Mouse (Mus musculus): Measurements from ENCODE around the gene Itk. TPM values are rescaled to one million over a fixed set of nuclear protein-coding genes. Genes with fewer than 3 reads are reported as not detected.

The Itk gene
- polyA plus RNA-seq, 1 experiment from 2014 or later, result not detected

DNA sequence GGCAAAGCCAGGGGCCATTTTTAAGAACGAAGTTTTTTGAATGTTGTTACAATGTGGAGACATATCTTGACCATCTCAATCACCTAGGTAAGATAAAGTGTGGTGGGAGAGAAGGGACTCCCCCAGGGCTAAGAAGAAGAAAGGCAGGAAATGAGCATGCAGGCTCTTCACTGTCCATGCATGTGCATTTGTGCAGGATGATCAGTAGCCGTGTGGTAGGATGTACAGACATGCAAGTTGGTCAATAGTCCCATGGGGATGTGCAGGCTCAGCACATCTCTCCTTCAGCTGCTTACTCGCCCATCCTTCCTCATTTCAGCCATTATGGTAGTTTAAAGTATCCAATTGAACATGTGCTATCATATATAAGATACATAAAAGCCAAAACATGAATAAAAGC lies 40.9 kb downstream of the Itk start:
- Histone ChIP-seq H3K9ac (replicated peaks; ENCODE audit: low read depth, low read length) (no peak overlapping the region), H3K9me3 (ENCODE audit: control insufficient read depth, low read length) (no peaks in the 10 kb centered on the region), H3K27ac (ENCODE audit: low read depth, low read length) (no peak overlapping the region), H3K4me1 (ENCODE audit: control insufficient read depth, insufficient read depth, low read length) (no peaks in the 10 kb centered on the region), H3K4me3 (ENCODE audit: low read depth, low read length) (no peak overlapping the region), H3K4me2 (ENCODE audit: low read depth, low read length) (no peak overlapping the region), H3K27me3 (ENCODE audit: control insufficient read depth, insufficient read depth, low read length) (no peaks in the 10 kb centered on the region), H3K36me3 (ENCODE audit: control insufficient read depth, insufficient read depth, low read length) (no peaks in the 10 kb centered on the region)
- ATAC-seq (ENCODE audit: low read depth), result no peak
- WGBS, result 83% methylated on average over 3 of the region's 3 CpGs

GRCm38 (mm10) chr11:46347756-46348155 lies 41.6 kb downstream of the Itk start:
- Histone ChIP-seq H3K36me3 (ENCODE audit: control insufficient read depth, insufficient read depth, low read length) (no peaks in the 10 kb centered on the region), H3K4me2 (ENCODE audit: low read depth, low read length) (no peak overlapping the region), H3K9me3 (ENCODE audit: control insufficient read depth, low read length) (no peaks in the 10 kb centered on the region), H3K4me1 (ENCODE audit: control insufficient read depth, insufficient read depth, low read length) (no peaks in the 10 kb centered on the region), H3K27me3 (ENCODE audit: control insufficient read depth, insufficient read depth, low read length) (no peaks in the 10 kb centered on the region), H3K27ac (ENCODE audit: low read depth, low read length) (no peak overlapping the region), H3K4me3 (ENCODE audit: low read depth, low read length) (no peak overlapping the region), H3K9ac (replicated peaks; ENCODE audit: low read depth, low read length) (no peak overlapping the region)
- no peak for ATAC-seq (ENCODE audit: low read depth)
- 84% methylated on average over 5 of the region's 5 CpGs for WGBS

DNA sequence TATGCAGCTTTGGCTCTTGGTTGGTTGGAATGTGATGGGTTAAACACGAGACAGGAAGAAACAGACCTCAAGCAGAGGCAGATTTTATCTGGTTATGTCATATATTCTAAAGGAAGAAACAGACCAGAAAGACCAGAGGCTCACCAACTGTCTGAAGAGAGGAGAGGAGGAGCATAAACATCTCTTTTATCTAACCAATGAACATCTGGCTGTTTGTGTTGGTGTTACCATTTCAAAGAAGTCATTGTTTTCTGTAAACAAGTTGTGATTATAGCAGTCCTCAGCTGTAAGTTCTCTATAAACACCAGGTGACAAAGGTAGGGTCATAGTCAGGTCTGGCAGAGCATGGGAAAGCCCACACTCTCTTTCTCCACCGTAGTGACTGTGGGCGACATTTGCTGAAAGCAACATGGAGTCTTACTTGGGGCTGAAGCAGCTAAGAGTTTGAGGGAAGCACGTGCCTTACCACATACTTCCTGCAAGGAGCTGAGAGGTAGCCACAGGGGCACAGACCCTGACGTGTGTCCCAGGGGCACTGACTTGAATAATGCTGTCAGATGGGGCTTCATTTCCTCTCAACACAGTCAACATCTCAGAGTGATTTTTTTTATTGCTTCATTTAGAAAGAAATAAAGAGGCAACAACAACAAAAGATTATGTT lies 45.3 kb downstream of the Itk start:
- no peaks in the 10 kb centered on the region for H3K4me1 ChIP-seq (ENCODE audit: control insufficient read depth, insufficient read depth, low read length)
- H3K9me3 ChIP-seq (ENCODE audit: control insufficient read depth, low read length), result no peaks in the 10 kb centered on the region
- H3K27me3 ChIP-seq (ENCODE audit: control insufficient read depth, insufficient read depth, low read length), result no peaks in the 10 kb centered on the region
- no peak overlapping the region for H3K4me2 ChIP-seq (ENCODE audit: low read depth, low read length)
- no peak overlapping the region for H3K9ac ChIP-seq (replicated peaks; ENCODE audit: low read depth, low read length)
- H3K4me3 ChIP-seq (ENCODE audit: low read depth, low read length), result no peak overlapping the region
- 55% methylated on average over 5 of the region's 5 CpGs for WGBS
- ATAC-seq (ENCODE audit: low read depth), result no peak
- H3K27ac ChIP-seq (ENCODE audit: low read depth, low read length), result no peak overlapping the region
- H3K36me3 ChIP-seq (ENCODE audit: control insufficient read depth, insufficient read depth, low read length), result no peaks in the 10 kb centered on the region

GRCm38 (mm10) chr11:46341960-46342359 lies 47.4 kb downstream of the Itk start:
- Histone ChIP-seq H3K27ac (ENCODE audit: low read depth, low read length) (no peak overlapping the region), H3K4me1 (ENCODE audit: control insufficient read depth, insufficient read depth, low read length) (no peaks in the 10 kb centered on the region), H3K9ac (replicated peaks; ENCODE audit: low read depth, low read length) (no peak overlapping the region), H3K36me3 (ENCODE audit: control insufficient read depth, insufficient read depth, low read length) (no peaks in the 10 kb centered on the region), H3K4me3 (ENCODE audit: low read depth, low read length) (no peak overlapping the region), H3K9me3 (ENCODE audit: control insufficient read depth, low read length) (no peaks in the 10 kb centered on the region), H3K27me3 (ENCODE audit: control insufficient read depth, insufficient read depth, low read length) (no peaks in the 10 kb centered on the region), H3K4me2 (ENCODE audit: low read depth, low read length) (no peak overlapping the region)
- 90% methylated on average over 4 of the region's 4 CpGs for WGBS
- ATAC-seq (ENCODE audit: low read depth), result no peak

- no peak for ATAC-seq (ENCODE audit: low read depth)
These were observed 53.3 kb downstream of the Itk start for GRCm38 (mm10) chr11:46336020-46336419.

DNA sequence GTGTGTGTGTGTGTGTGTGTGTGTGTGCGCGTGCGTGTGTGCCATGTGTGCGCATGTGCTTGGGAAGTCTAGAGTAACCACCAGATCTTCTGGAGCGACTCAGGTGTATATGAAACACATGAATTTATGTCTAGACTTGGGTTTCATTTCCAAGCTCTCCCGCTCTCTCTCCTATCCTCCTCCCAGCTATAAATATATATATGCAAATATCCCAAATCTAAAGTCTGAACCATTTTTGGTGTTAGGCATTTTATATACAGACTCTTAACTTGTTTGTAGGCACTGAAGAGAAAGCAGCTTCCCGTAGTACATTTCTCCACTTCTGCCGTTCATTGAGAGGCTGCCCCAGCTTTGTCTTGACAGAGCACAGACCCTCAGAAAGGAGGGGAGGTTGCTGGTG lies 57.1 kb downstream of the Itk start:
- Histone ChIP-seq H3K4me3 (ENCODE audit: low read depth, low read length) (no peak overlapping the region), H3K4me1 (ENCODE audit: control insufficient read depth, insufficient read depth, low read length) (no peaks in the 10 kb centered on the region), H3K9me3 (ENCODE audit: control insufficient read depth, low read length) (no peaks in the 10 kb centered on the region), H3K27me3 (ENCODE audit: control insufficient read depth, insufficient read depth, low read length) (no peaks in the 10 kb centered on the region), H3K27ac (ENCODE audit: low read depth, low read length) (no peak overlapping the region), H3K4me2 (ENCODE audit: low read depth, low read length) (no peak overlapping the region), H3K9ac (replicated peaks; ENCODE audit: low read depth, low read length) (no peak overlapping the region), H3K36me3 (ENCODE audit: control insufficient read depth, insufficient read depth, low read length) (no peaks in the 10 kb centered on the region)
- 91% methylated on average over 8 of the region's 8 CpGs for WGBS
- ATAC-seq (ENCODE audit: low read depth), result no peak

More at GRCm38 (mm10) chr11:46336020-46336419, 53.3 kb downstream of the Itk start:
- Histone ChIP-seq H3K27me3 (ENCODE audit: control insufficient read depth, insufficient read depth, low read length) (no peaks in the 10 kb centered on the region), H3K27ac (ENCODE audit: low read depth, low read length) (no peak overlapping the region), H3K9ac (replicated peaks; ENCODE audit: low read depth, low read length) (no peak overlapping the region), H3K36me3 (ENCODE audit: control insufficient read depth, insufficient read depth, low read length) (no peaks in the 10 kb centered on the region), H3K4me3 (ENCODE audit: low read depth, low read length) (no peak overlapping the region), H3K4me2 (ENCODE audit: low read depth, low read length) (no peak overlapping the region), H3K9me3 (ENCODE audit: control insufficient read depth, low read length) (no peaks in the 10 kb centered on the region), H3K4me1 (ENCODE audit: control insufficient read depth, insufficient read depth, low read length) (no peaks in the 10 kb centered on the region)
- whole genome bisulfite sequencing, result 94% methylated on average over 5 of the region's 5 CpGs

GRCm38 (mm10) chr11:46326271-46327015 lies 62.9 kb downstream of the Itk start:
- Histone ChIP-seq H3K4me1 (ENCODE audit: control insufficient read depth, insufficient read depth, low read length) (no peaks in the 10 kb centered on the region), H3K27me3 (ENCODE audit: control insufficient read depth, insufficient read depth, low read length) (no peaks in the 10 kb centered on the region), H3K9ac (replicated peaks; ENCODE audit: low read depth, low read length) (no peak overlapping the region), H3K36me3 (ENCODE audit: control insufficient read depth, insufficient read depth, low read length) (no peaks in the 10 kb centered on the region), H3K4me2 (ENCODE audit: low read depth, low read length) (no peak overlapping the region), H3K27ac (ENCODE audit: low read depth, low read length) (no peak overlapping the region), H3K9me3 (ENCODE audit: control insufficient read depth, low read length) (no peaks in the 10 kb centered on the region), H3K4me3 (ENCODE audit: low read depth, low read length) (no peak overlapping the region)
- WGBS, result 92% methylated on average over 16 of the region's 16 CpGs
- no peak for ATAC-seq (ENCODE audit: low read depth)

DNA sequence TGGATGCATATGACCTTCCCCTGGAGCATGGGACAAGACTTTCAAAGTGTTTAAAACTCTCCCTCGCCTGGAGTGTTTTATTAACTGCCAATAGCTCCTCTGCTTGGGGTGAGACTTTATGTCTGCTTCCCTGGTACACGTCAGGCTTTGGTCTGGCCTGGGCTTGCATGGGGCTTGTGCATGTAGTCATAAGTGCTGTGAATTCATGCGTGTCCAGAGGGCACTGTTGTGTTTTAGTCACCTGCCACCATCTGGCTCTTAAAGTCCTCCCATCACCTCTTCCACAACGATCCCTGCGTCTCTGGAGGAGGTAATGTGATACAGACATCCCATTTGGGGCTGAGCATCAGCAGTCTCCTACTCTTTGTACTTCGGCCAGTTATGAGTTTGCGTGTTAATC lies 67.8 kb downstream of the Itk start:
- ATAC-seq (ENCODE audit: low read depth), result no peak
- Histone ChIP-seq H3K9me3 (ENCODE audit: control insufficient read depth, low read length) (no peaks in the 10 kb centered on the region), H3K27me3 (ENCODE audit: control insufficient read depth, insufficient read depth, low read length) (no peaks in the 10 kb centered on the region), H3K4me1 (ENCODE audit: control insufficient read depth, insufficient read depth, low read length) (no peaks in the 10 kb centered on the region), H3K36me3 (ENCODE audit: control insufficient read depth, insufficient read depth, low read length) (no peaks in the 10 kb centered on the region), H3K4me3 (ENCODE audit: low read depth, low read length) (no peak overlapping the region), H3K9ac (replicated peaks; ENCODE audit: low read depth, low read length) (no peak overlapping the region), H3K4me2 (ENCODE audit: low read depth, low read length) (no peak overlapping the region), H3K27ac (ENCODE audit: low read depth, low read length) (no peak overlapping the region)
- WGBS, result 77% methylated on average over 7 of the region's 7 CpGs

DNA sequence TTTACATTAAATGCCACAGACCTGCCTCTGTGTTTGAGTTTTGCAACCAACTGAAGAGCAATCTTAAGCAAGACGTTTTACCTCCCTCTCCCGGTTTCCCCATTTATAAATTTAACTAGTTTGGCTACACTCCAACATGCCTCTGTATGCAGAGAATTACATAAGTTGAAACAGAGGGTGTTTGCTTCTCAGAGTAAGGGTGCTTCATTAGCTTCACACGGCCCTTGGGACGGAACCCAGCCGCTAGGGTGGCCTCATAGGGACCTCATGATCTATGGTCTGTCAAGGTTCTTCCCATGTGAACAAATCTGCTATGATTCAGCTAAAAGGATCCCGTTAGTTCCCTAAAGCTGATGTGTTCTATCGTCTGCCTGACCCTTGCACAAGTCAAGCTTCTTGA lies 74.8 kb downstream of the Itk start:
- H3K4me3 ChIP-seq (ENCODE audit: low read depth, low read length), result no peak overlapping the region
- peaks cover 3% of the 10 kb centered on the region; the same call in 1 of the 2 replicates for H3K27me3 ChIP-seq (ENCODE audit: control insufficient read depth, insufficient read depth, low read length)
- no peak overlapping the region for H3K9ac ChIP-seq (replicated peaks; ENCODE audit: low read depth, low read length)
- H3K36me3 ChIP-seq (ENCODE audit: control insufficient read depth, insufficient read depth, low read length), result no peaks in the 10 kb centered on the region
- peaks cover 11% of the 10 kb centered on the region for H3K4me1 ChIP-seq (ENCODE audit: control insufficient read depth, insufficient read depth, low read length)
- no peak overlapping the region for H3K4me2 ChIP-seq (ENCODE audit: low read depth, low read length)
- 58% methylated on average over 7 of the region's 7 CpGs for WGBS
- H3K27ac ChIP-seq (ENCODE audit: low read depth, low read length), result no peak overlapping the region
- ATAC-seq (ENCODE audit: low read depth), result no peak
- H3K9me3 ChIP-seq (ENCODE audit: control insufficient read depth, low read length), result no peaks in the 10 kb centered on the region

Data from neural tube, embryonic 14.5 days (tissue).